Mouse (Mus musculus): ENCODE data around the gene Cela3b. TPM values are rescaled to one million over a fixed set of nuclear protein-coding genes. Genes with fewer than 3 reads are reported as not detected.

Cela3b gene
- total and polyA plus RNA-seq, 3 experiments, result not detected

- Histone ChIP-seq H3K36me3 (replicated peaks in 1 of 2; ENCODE audit: control insufficient read depth in 1 of 2, insufficient read depth in 1 of 2, low read length in 1 of 2) (peaks cover 0 to 12% of the 10 kb centered on the region in 2 experiments), H3K27ac (ENCODE audit: insufficient read depth, low read depth) (no peak overlapping the region), H3K4me2 (ENCODE audit: insufficient read depth, low read depth, poor library complexity, severe bottlenecking) (peak overlapping the region; percentile 83), H3K4me3 (replicated peaks in 1 of 3; ENCODE audit: low read depth in 2 of 3, low read length in 2 of 3, poor library complexity in 1 of 3) (peak overlapping the region; percentile 89 to 93 (median 92)), H3K79me2 (replicated peaks; ENCODE audit: control insufficient read depth, extremely low read depth, insufficient read depth, poor library complexity, severe bottlenecking) (peaks cover 9% of the 10 kb centered on the region; the same call in 1 of the 2 replicates), H3K27me3 (replicated peaks) (no peaks in the 10 kb centered on the region), H3K4me1 (ENCODE audit: control insufficient read depth in 1 of 2, insufficient read depth in 2 of 2) (peaks cover 6 to 17% of the 10 kb centered on the region in 2 experiments; a peak in 3 of 4 replicates), H3K9ac (ENCODE audit: insufficient read depth, low read depth) (peak overlapping the region; percentile 77), H3K9me3 (replicated peaks; ENCODE audit: low read length) (peaks cover 2% of the 10 kb centered on the region)
- dilution Hi-C loops (cut with MboI; ENCODE audit: extremely low pct_ligation_motif_present, extremely low pct_unique_long_range_greater_than_20kb, low sequenced_read_pairs), result no loop called here
- no peak for DNase-seq (ENCODE audit: extremely low read depth)
- TF ChIP-seq TBP (conservative IDR thresholded peaks at IDR 0.05; ENCODE audit: low read depth, low read length) (peak; percentile 11; the same call in 1 of the 2 replicates), MAFK (IDR thresholded peaks at IDR 0.05; ENCODE audit: insufficient replicate concordance, low read length) (no peak)
- in situ Hi-C loops (cut with MboI; ENCODE audit: low pct_ligation_motif_present, low pct_unique_long_range_greater_than_20kb, low sequenced_read_pairs), result no loop called here
Measured at GRCm38 (mm10) chr4:137388983-137389382, 41.4 kb downstream of the Cela3b start.

GRCm38 (mm10) chr4:137388059-137388794 is 42.1 kb downstream of the Cela3b start:
- Histone ChIP-seq H3K9me3 (replicated peaks; ENCODE audit: low read length) (peaks cover 2% of the 10 kb centered on the region), H3K27ac (ENCODE audit: insufficient read depth, low read depth) (peak overlapping the region; percentile 63), H3K27me3 (replicated peaks) (no peaks in the 10 kb centered on the region), H3K4me1 (ENCODE audit: control insufficient read depth in 1 of 2, insufficient read depth in 2 of 2) (peaks cover 4 to 11% of the 10 kb centered on the region in 2 experiments; a peak in 2 of 4 replicates), H3K4me3 (replicated peaks in 1 of 3; ENCODE audit: low read depth in 2 of 3, low read length in 2 of 3, poor library complexity in 1 of 3) (peak overlapping the region; percentile 89 to 93 (median 92)), H3K79me2 (replicated peaks; ENCODE audit: control insufficient read depth, extremely low read depth, insufficient read depth, poor library complexity, severe bottlenecking) (peaks cover 9% of the 10 kb centered on the region; the same call in 1 of the 2 replicates), H3K36me3 (replicated peaks in 1 of 2; ENCODE audit: control insufficient read depth in 1 of 2, insufficient read depth in 1 of 2, low read length in 1 of 2) (peaks cover 0 to 12% of the 10 kb centered on the region in 2 experiments), H3K9ac (ENCODE audit: insufficient read depth, low read depth) (peak overlapping the region; percentile 87), H3K4me2 (ENCODE audit: insufficient read depth, low read depth, poor library complexity, severe bottlenecking) (peak overlapping the region; percentile 83)
- DNase-seq (ENCODE audit: extremely low read depth), result peak; percentile 94
- dilution Hi-C loops (cut with MboI; ENCODE audit: extremely low pct_ligation_motif_present, extremely low pct_unique_long_range_greater_than_20kb, low sequenced_read_pairs), result no loop called here
- in situ Hi-C loops (cut with MboI; ENCODE audit: low pct_ligation_motif_present, low pct_unique_long_range_greater_than_20kb, low sequenced_read_pairs), result no loop called here
- TF ChIP-seq SMC3 (IDR thresholded peaks at IDR 0.05; ENCODE audit: low read depth, low read length), result 0 out of 2 replicates have a peak, but pooled peaks have one; percentile 7
- TF ChIP-seq USF1 (IDR thresholded peaks at IDR 0.05; ENCODE audit: low read depth, low read length), result no peak
- TF ChIP-seq NRF1 (IDR thresholded peaks at IDR 0.05; ENCODE audit: low read depth, low read length), result no peak
- no peak for TF ChIP-seq JUND (conservative IDR thresholded peaks at IDR 0.05; ENCODE audit: low read depth, low read length)
- peak; percentile 90 for TF ChIP-seq CHD2 (IDR thresholded peaks at IDR 0.05; ENCODE audit: low read length)
- peak; percentile 92 for TF ChIP-seq POLR2A (IDR thresholded peaks at IDR 0.05; ENCODE audit: low read depth, low read length)
- TF ChIP-seq EP300 (IDR thresholded peaks at IDR 0.05; ENCODE audit: low read length), result no peak
- TF ChIP-seq UBTF (IDR thresholded peaks at IDR 0.05; ENCODE audit: low read depth, low read length), result peak; percentile 59; the same call in 1 of the 2 replicates
- no peak for TF ChIP-seq USF2 (conservative IDR thresholded peaks at IDR 0.05; ENCODE audit: low read depth, low read length)
- peak; percentile 87; the same call in 1 of the 2 replicates for TF ChIP-seq KAT2A (IDR thresholded peaks at IDR 0.05; ENCODE audit: insufficient replicate concordance, low read length)
- no peak for TF ChIP-seq RAD21 (IDR thresholded peaks at IDR 0.05; ENCODE audit: low read depth, low read length)
- TF ChIP-seq CHD1 (IDR thresholded peaks at IDR 0.05; ENCODE audit: low read depth, low read length), result no peak
- TF ChIP-seq TCF12 (IDR thresholded peaks at IDR 0.05; ENCODE audit: low read depth, low read length), result peak; percentile 77; the same call in 1 of the 2 replicates
- peak; percentile 54; the same call in 1 of the 2 replicates for TF ChIP-seq IRF4 (IDR thresholded peaks at IDR 0.05; ENCODE audit: low read depth, low read length)
- TF ChIP-seq RCOR1 (conservative IDR thresholded peaks at IDR 0.05; ENCODE audit: low read depth, low read length), result no peak
- TF ChIP-seq ETS1 (conservative IDR thresholded peaks at IDR 0.05; ENCODE audit: low read depth, low read length), result peak; percentile 33; the same call in 1 of the 2 replicates
- TF ChIP-seq ELF1 (IDR thresholded peaks at IDR 0.05; ENCODE audit: low read depth, low read length), result peak; percentile 100
- TF ChIP-seq MYC (IDR thresholded peaks at IDR 0.05; ENCODE audit: low read depth, low read length), result peak; percentile 90
- peak; percentile 91 for TF ChIP-seq MAX (IDR thresholded peaks at IDR 0.05; ENCODE audit: low read length)
- no peak for TF ChIP-seq PAX5 (IDR thresholded peaks at IDR 0.05; ENCODE audit: low read length)
- TF ChIP-seq MAFK (IDR thresholded peaks at IDR 0.05; ENCODE audit: insufficient replicate concordance, low read length), result no peak
- TF ChIP-seq NELFE (IDR thresholded peaks at IDR 0.05; ENCODE audit: low read depth, low read length), result peak; percentile 91
- TF ChIP-seq BHLHE40 (IDR thresholded peaks at IDR 0.05; ENCODE audit: low read depth, low read length), result peak; percentile 46
- TF ChIP-seq MEF2A (IDR thresholded peaks at IDR 0.05; ENCODE audit: borderline replicate concordance, low read depth, low read length), result no peak
- peak; percentile 90 for TF ChIP-seq TBP (conservative IDR thresholded peaks at IDR 0.05; ENCODE audit: low read depth, low read length)
- peak; percentile 76 for TF ChIP-seq ZMIZ1 (IDR thresholded peaks at IDR 0.05; ENCODE audit: low read depth, low read length)
- peak; percentile 91 for TF ChIP-seq HCFC1 (IDR thresholded peaks at IDR 0.05; ENCODE audit: low read depth, low read length)
- no peak for TF ChIP-seq CTCF (conservative IDR thresholded peaks at IDR 0.05 in 1 of 2, IDR thresholded peaks at IDR 0.05 in 1 of 2; ENCODE audit: low read depth in 2 of 2, low read length in 2 of 2)
- no peak; the same call in 1 of the 2 replicates for TF ChIP-seq GABPA (IDR thresholded peaks at IDR 0.05; ENCODE audit: insufficient replicate concordance, low read depth, low read length)
- no peak; the same call in 1 of the 2 replicates for TF ChIP-seq E2F4 (IDR thresholded peaks at IDR 0.05; ENCODE audit: insufficient replicate concordance, low read depth, low read length)
- TF ChIP-seq ZC3H11A (IDR thresholded peaks at IDR 0.05; ENCODE audit: low read depth, low read length), result no peak
